Mouse (Mus musculus): ENCODE data around the gene Olfr558. TPM values are rescaled to one million over a fixed set of nuclear protein-coding genes. Genes with fewer than 3 reads are reported as not detected.
A peak's percentile ranks its signal among the peaks of the same experiment; 100 is the strongest.

Gene Olfr558
- polyA plus RNA-seq (2015; fragmentation: Nextera tagmentation; extraction: Ambion mirVana), result not detected in 2 replicates

DNA sequence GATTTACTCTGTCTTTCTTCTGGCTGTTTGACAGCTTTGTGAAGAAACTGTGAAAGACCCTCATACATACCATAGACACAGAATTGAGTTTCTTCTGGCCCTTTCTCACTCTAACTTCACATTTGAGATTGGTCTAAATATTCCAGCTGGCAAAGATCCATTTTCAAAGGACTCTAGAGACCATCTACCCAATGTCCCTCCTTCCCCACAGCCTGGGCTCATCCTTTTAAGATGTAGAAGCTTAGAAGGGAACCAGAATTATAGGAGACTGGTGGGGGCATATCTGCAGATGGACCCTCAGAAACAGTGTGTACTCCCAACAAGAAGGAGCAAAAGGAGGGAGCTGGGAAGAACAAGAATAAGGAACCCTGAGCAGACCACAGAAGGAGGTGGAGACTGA, at the start of gene Olfr558:
Gene Olfr558, plus strand, starts transcription at position 301 of the 400 bp plus-strand sequence.
- Histone ChIP-seq H3K27ac (no peak within 1 kb of the TSS), H3K36me3 (no peaks in the 10 kb centered on the region), H3K4me1 (replicated peaks) (no peaks in the 10 kb centered on the region), H3K4me2 (no peak within 1 kb of the TSS), H3K9me3 (replicated peaks) (no peaks in the 10 kb centered on the region), H3K9ac (no peak within 1 kb of the TSS), H3K27me3 (no peaks in the 10 kb centered on the region), H3K4me3 (replicated peaks) (no peak within 1 kb of the TSS)
- ATAC-seq (ENCODE audit: low read depth) (no peak), DNase-seq (no peak)

DNA sequence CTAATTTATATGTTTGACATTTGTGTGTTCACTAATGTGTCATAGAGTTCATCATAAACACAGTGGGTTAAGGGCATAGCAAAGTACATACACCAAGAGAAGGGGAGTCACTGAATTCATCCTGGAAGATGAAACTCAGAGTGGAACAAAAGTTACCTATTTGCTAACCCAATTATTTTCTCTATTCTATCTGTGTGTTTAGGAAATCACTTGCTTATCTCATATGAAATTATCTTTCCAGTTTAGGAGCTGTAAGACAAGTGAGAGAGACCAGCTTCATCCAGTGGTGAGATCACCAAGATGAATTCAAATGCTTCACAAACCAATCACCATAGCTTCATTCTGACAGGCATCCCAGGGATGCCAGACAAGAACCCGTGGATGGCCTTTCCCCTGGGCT, 43.5 kb upstream of the Olfr558 start, which contains the start of gene Olfr555:
Gene Olfr555, plus strand, starts transcription at position 301 of the 400 bp plus-strand sequence.
- Histone ChIP-seq H3K36me3 (no peaks in the 10 kb centered on the region), H3K4me3 (replicated peaks) (no peak within 1 kb of the TSS), H3K9ac (no peak within 1 kb of the TSS), H3K4me1 (replicated peaks) (no peaks in the 10 kb centered on the region), H3K27ac (no peak within 1 kb of the TSS), H3K9me3 (replicated peaks) (no peaks in the 10 kb centered on the region), H3K27me3 (no peaks in the 10 kb centered on the region), H3K4me2 (no peak within 1 kb of the TSS)
- DNase-seq, result no peak
- no peak for ATAC-seq (ENCODE audit: low read depth)
- WGBS (ENCODE audit: insufficient replicate concordance), result 39% methylated on average over 1 of the region's 1 CpGs

DNA sequence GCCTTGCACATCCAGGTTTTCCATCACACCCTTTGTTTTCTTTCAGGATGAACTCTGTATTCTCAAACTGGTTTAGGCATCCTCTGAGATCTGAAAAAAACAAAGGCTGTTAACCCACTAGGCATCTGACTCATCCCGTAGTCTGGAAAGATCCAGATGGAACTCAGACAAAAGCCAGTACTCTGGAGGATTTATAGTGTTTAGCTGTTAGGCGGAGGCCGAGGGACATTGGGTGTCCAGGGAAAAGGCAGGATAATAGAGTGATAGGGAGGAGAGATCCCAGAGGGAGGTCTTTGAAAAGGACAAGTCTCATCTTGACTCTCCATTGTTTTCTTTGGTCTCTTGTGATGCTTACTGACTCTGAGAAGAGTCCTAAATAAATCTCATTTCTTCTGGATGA, 37.4 kb upstream of the Olfr558 start, which contains the start of gene Olfr556:
Gene Olfr556, plus strand, starts transcription at position 301 of the 400 bp plus-strand sequence.
- Histone ChIP-seq H3K4me2 (no peak within 1 kb of the TSS), H3K27ac (no peak within 1 kb of the TSS), H3K4me1 (replicated peaks) (no peaks in the 10 kb centered on the region), H3K27me3 (no peaks in the 10 kb centered on the region), H3K9me3 (replicated peaks) (no peaks in the 10 kb centered on the region), H3K36me3 (no peaks in the 10 kb centered on the region), H3K4me3 (replicated peaks) (no peak within 1 kb of the TSS), H3K9ac (no peak within 1 kb of the TSS)
- ATAC-seq (ENCODE audit: low read depth), result no peak
- 52% methylated on average over 3 of the region's 3 CpGs for WGBS (ENCODE audit: insufficient replicate concordance)
- DNase-seq, result no peak

DNA sequence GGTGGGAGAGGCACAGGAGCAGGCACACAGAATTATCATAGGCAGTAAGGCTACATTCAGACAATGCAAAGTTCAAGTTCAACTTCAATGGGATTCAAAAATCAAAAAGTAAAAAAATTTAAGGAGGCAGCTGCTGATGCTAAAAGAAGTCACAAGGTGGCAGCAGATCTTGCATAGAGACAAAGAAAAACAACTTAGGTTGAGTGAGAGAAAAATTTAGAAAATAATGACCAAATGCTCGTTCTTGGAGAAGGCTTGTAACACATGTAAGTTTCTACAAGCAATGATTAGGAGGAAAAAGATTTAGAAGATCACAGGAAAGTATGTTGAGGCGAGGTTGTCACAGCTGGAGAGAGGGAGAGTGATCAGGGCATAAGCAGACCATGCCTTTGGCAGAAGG, 36.6 kb upstream of the Olfr558 start:
- no peak overlapping the region for H3K27ac ChIP-seq
- DNase-seq (no peak), ATAC-seq (ENCODE audit: low read depth) (no peak)
- H3K4me2 ChIP-seq, result no peak overlapping the region
- WGBS (ENCODE audit: insufficient replicate concordance), result 18% methylated on average over 2 of the region's 2 CpGs
- no peak overlapping the region for H3K9ac ChIP-seq
- no peaks in the 10 kb centered on the region for H3K27me3 ChIP-seq
- H3K4me3 ChIP-seq (replicated peaks), result no peak overlapping the region
- no peaks in the 10 kb centered on the region for H3K9me3 ChIP-seq (replicated peaks)
- no peaks in the 10 kb centered on the region for H3K36me3 ChIP-seq
- no peaks in the 10 kb centered on the region for H3K4me1 ChIP-seq (replicated peaks)

DNA sequence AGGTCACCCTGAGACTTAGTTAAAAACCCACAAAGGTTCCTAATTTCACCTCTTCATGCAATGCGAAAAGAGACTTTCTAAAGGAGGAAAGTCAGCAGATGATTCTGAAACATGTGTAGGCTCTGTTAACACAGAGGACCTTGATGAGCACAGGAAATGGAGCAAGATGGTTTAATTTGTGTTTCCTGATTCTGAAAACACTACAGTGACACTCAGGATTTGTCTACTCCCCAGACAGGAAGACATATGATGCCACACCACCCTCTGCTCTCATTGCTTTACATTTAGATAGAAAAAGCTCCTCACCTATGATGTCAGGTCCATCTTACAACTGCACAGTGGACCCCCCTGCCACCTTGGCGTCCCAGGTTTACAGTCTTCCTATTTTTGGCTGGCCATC, 25.8 kb upstream of the Olfr558 start:
- no peak overlapping the region for H3K9ac ChIP-seq
- ATAC-seq (ENCODE audit: low read depth) (no peak), DNase-seq (no peak)
- WGBS (ENCODE audit: insufficient replicate concordance), result 58% methylated on average over 2 of the region's 2 CpGs
- no peaks in the 10 kb centered on the region for H3K27me3 ChIP-seq
- H3K4me3 ChIP-seq (replicated peaks), result no peak overlapping the region
- no peaks in the 10 kb centered on the region for H3K4me1 ChIP-seq (replicated peaks)
- no peaks in the 10 kb centered on the region for H3K9me3 ChIP-seq (replicated peaks)
- H3K27ac ChIP-seq, result no peak overlapping the region
- no peaks in the 10 kb centered on the region for H3K36me3 ChIP-seq
- H3K4me2 ChIP-seq, result no peak overlapping the region

DNA sequence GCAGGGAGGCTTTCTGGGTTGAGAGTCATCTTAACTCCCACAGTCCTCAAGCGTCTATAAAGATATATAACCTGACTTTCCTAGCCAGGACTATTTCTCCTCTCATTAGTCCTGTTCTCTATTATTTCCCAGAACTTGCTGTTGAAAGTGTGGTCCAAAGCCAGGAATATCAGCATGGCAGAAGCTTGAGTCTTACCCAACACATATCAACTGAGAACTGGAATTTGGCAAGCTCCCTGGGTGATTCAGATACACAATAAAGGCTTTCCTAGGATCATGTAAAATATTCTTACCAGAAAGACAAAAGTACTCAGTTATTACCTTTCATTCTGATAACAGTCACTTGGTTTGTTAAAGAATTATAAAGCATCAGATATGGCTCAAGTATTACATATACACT, 20.1 kb upstream of the Olfr558 start:
- ATAC-seq (ENCODE audit: low read depth), result no peak
- Histone ChIP-seq H3K9ac (no peak overlapping the region), H3K9me3 (replicated peaks) (no peaks in the 10 kb centered on the region), H3K27me3 (no peaks in the 10 kb centered on the region), H3K4me1 (replicated peaks) (no peaks in the 10 kb centered on the region), H3K36me3 (no peaks in the 10 kb centered on the region), H3K4me2 (no peak overlapping the region), H3K27ac (no peak overlapping the region), H3K4me3 (replicated peaks) (no peak overlapping the region)
- no peak for DNase-seq
- 73% methylated on average over 1 of the region's 1 CpGs for WGBS (ENCODE audit: insufficient replicate concordance)

DNA sequence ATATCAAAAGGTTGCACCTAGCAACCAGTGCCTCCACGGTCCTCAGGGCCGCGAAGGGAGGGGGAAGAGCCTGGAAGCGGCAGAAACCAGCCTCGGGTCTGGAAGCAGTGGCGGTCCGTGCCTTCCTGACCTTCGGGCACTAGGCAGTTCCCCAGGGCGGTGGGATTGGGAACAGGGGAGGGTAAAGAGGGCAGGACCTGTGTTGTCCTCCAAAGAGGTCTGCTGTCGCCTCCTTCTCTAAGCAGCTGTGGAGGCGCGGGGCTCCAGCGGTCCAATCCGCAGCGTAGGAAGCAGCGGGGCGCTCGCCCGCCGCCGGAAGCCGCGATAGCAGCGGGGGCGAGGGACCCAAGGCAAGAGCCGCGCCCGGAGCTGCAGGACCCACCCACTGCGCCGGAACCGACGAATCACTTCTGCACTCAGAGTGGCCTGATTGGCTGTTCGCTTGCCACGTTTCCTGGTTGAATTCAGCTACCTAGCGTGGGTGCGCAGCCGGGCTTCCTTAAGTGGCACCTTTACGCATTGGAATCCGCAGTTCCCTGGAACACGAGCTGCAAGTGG, 15.0 kb upstream of the Olfr558 start, which contains the start of gene Trim68:
Gene Trim68, minus strand, starts transcription at position 384 of the 558 bp plus-strand sequence.
- no peaks in the 10 kb centered on the region for H3K27me3 ChIP-seq
- H3K4me3 ChIP-seq (replicated peaks), result peak within 1 kb of the TSS; percentile 59
- no peaks in the 10 kb centered on the region for H3K9me3 ChIP-seq (replicated peaks)
- H3K4me2 ChIP-seq, result peak within 1 kb of the TSS; percentile 72
- H3K27ac ChIP-seq, result no peak within 1 kb of the TSS
- peak; percentile 99 for ATAC-seq (ENCODE audit: low read depth)
- H3K4me1 ChIP-seq (replicated peaks), result 0 out of 2 replicates have a peak, but pooled peaks cover 5% of the 10 kb centered on the region
- 2% methylated on average over 40 of the region's 40 CpGs for WGBS (ENCODE audit: insufficient replicate concordance)
- no peaks in the 10 kb centered on the region for H3K36me3 ChIP-seq
- peak within 1 kb of the TSS; percentile 61 for H3K9ac ChIP-seq
- peak; percentile 78 for DNase-seq

DNA sequence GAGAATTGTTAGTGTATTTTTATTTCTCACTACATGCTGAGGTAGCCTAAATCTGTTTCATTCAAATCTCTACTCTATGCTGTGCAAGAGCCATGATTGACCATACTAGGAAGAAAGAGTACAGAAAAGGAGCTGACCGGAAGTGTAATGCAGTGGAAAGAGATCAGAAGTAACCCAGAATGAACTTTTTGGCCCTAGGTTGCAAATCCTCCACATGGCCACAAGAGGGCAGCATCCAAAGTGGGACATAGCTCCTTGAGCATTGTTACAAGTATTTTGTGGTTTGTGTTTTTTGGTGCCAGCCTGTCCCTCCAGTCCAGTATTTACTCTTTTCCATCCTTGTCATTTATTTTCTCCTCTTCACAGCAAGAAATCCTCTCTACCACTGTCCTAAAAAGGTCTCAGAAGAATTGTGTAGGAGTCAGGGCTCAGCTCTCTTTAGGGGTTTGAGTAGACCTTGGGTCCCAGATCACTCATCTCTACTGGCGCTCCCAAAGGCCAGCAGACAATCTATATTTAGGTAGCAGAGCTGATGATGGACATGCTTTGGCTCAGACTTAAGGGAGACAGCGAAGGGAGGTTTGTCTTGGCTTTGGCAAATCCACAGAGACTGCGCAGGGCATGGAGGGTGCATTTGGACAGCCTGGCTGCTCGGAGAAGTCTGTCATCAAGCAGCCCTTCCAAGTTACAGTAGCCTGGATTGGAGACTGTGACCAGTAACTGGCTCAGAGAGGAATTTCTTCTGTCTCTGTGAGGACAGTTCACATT, 6.5 kb upstream of the Olfr558 start, which contains the start of gene Olfr557:
Gene Olfr557, plus strand, starts transcription at position 553 of the 768 bp plus-strand sequence.
- Histone ChIP-seq H3K27me3 (no peaks in the 10 kb centered on the region), H3K36me3 (no peaks in the 10 kb centered on the region), H3K9me3 (replicated peaks) (no peaks in the 10 kb centered on the region), H3K4me3 (replicated peaks) (no peak within 1 kb of the TSS), H3K4me2 (no peak within 1 kb of the TSS), H3K4me1 (replicated peaks) (no peaks in the 10 kb centered on the region), H3K9ac (no peak within 1 kb of the TSS), H3K27ac (no peak within 1 kb of the TSS)
- no peak for ATAC-seq (ENCODE audit: low read depth)
- DNase-seq, result no peak
- 59% methylated on average over 5 of the region's 5 CpGs for WGBS (ENCODE audit: insufficient replicate concordance)

DNA sequence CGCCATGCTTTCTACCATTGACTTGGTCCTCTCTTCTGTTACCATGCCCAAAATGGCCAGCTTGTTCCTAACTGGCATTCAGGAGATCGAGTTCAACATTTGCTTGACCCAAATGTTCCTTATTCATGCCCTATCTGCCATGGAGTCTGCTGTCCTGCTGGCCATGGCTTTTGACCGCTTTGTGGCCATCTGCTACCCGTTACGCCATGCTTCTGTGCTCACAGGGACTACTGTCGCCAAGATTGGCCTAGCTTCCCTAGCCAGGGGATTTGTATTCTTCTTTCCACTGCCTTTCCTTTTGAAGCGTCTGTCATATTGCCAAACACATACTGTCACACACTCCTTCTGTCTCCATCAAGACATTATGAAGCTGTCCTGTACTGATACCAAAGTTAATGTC, 3.6 kb upstream of the Olfr558 start:
- Histone ChIP-seq H3K4me2 (no peak overlapping the region), H3K9me3 (replicated peaks) (no peaks in the 10 kb centered on the region), H3K27me3 (no peaks in the 10 kb centered on the region), H3K36me3 (no peaks in the 10 kb centered on the region), H3K4me1 (replicated peaks) (no peaks in the 10 kb centered on the region), H3K27ac (no peak overlapping the region), H3K9ac (no peak overlapping the region), H3K4me3 (replicated peaks) (no peak overlapping the region)
- no peak for DNase-seq
- no peak for ATAC-seq (ENCODE audit: low read depth)
- 75% methylated on average over 7 of the region's 7 CpGs for WGBS (ENCODE audit: insufficient replicate concordance)

DNA sequence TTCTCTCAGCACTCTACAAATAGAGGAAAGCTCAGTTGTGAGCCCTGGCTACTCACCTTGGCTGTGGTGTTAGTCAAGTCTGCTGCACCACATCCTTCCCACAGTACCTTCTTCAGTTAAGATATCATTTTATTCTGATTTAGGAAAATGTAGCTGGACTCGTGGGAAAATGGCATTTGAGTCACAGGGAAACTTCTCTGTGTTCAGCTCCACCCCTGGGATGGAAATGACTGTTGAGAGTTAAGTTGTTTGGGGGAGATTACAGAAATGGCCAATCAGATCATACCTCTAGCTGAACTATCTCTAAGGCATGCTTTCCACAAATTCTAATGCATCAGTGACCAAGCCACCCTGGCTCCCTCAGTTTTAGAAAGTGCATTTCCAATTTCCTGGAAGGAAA, 17.0 kb downstream of the Olfr558 start, which contains the start of gene Olfr33:
Gene Olfr33, minus strand, starts transcription at position 101 of the 400 bp plus-strand sequence.
- Histone ChIP-seq H3K36me3 (no peaks in the 10 kb centered on the region), H3K27me3 (no peaks in the 10 kb centered on the region), H3K9ac (no peak within 1 kb of the TSS), H3K4me3 (replicated peaks) (no peak within 1 kb of the TSS), H3K4me2 (no peak within 1 kb of the TSS), H3K4me1 (replicated peaks) (no peaks in the 10 kb centered on the region), H3K9me3 (replicated peaks) (no peaks in the 10 kb centered on the region), H3K27ac (no peak within 1 kb of the TSS)
- 18% methylated on average over 1 of the region's 1 CpGs for WGBS (ENCODE audit: insufficient replicate concordance)
- no peak for DNase-seq
- ATAC-seq (ENCODE audit: low read depth), result no peak

DNA sequence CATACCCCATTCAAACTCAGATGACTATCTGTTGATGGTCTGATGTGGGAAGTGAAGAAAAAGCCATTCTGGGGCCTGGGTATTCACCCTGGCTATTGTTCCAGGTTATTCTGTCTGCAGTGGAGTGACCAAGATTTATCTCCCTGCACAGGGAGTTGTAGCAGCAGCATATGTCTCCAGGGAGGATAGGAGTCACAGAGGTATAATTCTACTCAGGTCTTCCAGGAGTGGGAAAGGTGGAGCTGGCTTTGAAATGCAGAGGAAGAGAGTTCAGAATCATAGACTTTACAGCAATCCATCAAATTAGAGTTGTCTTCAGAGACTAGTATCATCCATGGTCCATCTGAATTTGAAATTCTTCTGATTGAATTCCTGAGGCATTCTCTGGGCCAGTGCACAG, 25.4 kb downstream of the Olfr558 start, which contains the start of gene Olfr559:
Gene Olfr559, minus strand, starts transcription at position 101 of the 400 bp plus-strand sequence.
- Histone ChIP-seq H3K9me3 (replicated peaks) (no peaks in the 10 kb centered on the region), H3K4me2 (no peak within 1 kb of the TSS), H3K9ac (no peak within 1 kb of the TSS), H3K27ac (no peak within 1 kb of the TSS), H3K4me1 (replicated peaks) (no peaks in the 10 kb centered on the region), H3K27me3 (no peaks in the 10 kb centered on the region), H3K4me3 (replicated peaks) (no peak within 1 kb of the TSS), H3K36me3 (no peaks in the 10 kb centered on the region)
- DNase-seq, result no peak
- ATAC-seq (ENCODE audit: low read depth), result no peak

Data from liver, embryonic 13.5 days (tissue).